Mouse (Mus musculus) gastrocnemius, postnatal 14 days (tissue): ENCODE measurements around the gene Tmem116. TPM values are rescaled to one million over a fixed set of nuclear protein-coding genes. Genes with fewer than 3 reads are reported as not detected.

ENCODE experiments used
- DNase-seq: peaks from one replicate; pipeline ENCODE4 v3.0.0; 2021; ENCODE audit warnings: mixed read lengths
- intact Hi-C: fragments of 180-260 bp; cut with DNase I; formaldehyde crosslinking; loops from one replicate; pipeline ENCODE4 v1.15.1; 2025; ENCODE audit warnings: low total_unique reads
- total RNA-seq, 2 experiments: library from RNA; stranded (reverse); gene quantifications; 2 replicates each; pipeline ENCODE4 v1.2.3; 2021

Tmem116 gene
- total RNA-seq, 2 experiments from 2014 or later, result 4.4 to 4.8 TPM

GRCm38 (mm10) chr5:121526961-121527360 is 75.3 kb downstream of the Tmem116 start:
- no peak for DNase-seq
- intact Hi-C loops, result no loop called here

DNA sequence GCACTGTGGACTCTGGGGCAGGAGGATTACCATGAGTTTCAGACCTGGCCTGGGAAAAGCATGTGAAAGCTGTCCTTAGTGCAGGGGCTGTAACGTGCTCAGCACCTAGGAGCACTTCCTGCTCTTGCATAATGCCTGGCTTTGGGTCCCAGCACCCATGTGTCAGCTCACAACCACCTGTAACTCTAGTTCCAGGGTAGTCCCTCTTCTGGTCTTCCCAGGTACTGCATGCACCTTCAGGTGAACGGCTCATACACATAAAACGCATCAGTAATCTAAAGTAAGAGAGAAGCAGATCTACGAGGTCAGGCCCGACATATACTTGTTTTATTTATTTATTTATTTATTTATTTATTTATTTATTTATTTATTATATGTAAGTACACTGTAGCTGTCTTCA is 82.8 kb downstream of the Tmem116 start:
- intact Hi-C loops, result no loop called here
- DNase-seq, result no peak

DNA sequence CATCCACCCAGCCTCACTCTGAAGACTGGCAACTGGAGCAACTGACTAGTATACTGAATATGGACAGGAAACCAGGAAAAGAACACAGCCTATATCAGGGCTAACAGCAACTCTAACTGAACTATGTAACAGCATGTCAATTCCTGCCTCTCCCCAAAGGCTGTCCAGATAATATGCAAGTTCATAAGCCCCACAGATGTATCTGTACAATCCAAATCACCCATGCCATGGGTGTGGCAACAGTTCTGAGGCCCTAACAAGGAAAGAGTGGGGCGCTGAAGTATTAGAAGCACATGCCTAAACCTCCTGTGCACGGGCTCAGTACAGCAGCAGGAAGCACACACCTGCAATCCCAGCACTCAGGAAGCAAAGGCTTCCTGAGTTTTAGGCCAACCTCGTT is 83.4 kb downstream of the Tmem116 start:
- intact Hi-C loops, result no loop called here
- DNase-seq, result no peak

DNA sequence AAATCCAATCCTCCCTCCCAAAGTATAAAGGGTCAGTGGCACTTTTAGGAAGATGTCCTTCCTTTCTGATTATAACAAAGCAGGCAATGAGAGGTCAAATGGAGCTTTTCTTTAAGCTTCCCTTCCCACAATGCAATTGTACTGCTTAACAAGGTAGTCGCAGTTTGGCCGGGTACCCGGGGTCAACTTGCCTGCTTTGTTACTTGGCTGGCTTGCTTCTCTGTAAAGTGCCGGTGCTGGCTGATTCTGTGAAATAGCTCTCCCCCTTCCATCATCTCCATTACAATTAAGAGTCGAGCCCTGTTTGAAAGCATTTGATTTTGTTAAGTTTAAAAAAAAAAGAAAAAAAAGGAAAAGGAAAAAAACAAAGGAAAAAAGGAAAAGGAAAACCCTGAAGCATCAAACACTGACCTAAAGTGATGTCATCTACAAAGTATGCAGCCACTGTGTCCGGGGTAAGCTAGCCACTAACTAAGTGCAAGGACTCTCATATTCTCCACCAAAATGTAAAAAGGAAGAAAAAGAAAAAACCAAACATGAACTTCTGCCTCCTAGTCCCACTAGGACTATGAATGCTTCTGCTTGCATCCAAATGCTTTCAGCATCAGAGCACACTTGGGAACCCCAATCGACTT is 85.3 kb downstream of the Tmem116 start:
- intact Hi-C loops, result no loop called here
- no peak for DNase-seq

GRCm38 (mm10) chr5:121537588-121537987 is 85.9 kb downstream of the Tmem116 start:
- intact Hi-C loops, result no loop called here
- DNase-seq, result no peak

- DNase-seq, result no peak
- intact Hi-C loops, result no loop called here
Measured at GRCm38 (mm10) chr5:121540066-121540465, 88.4 kb downstream of the Tmem116 start.

DNA sequence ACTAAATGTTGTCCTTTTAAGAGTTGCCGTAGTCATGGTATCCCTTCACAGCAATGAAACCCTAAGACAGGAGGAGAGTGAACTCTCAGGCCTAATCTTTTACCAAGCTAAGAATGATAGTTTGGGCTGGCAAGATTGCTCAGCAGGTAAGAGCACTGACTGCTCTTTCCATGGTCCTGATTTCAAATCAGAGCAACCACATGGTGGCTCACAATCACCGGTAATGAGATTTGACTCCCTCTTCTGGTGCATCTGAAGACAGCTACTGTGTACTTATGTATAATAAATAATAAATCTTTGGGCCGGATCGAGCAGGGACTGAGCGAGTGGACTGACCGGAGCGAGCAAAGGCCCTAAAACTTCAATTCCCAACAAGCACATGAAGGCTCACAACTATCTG is 89.5 kb downstream of the Tmem116 start:
- DNase-seq, result no peak
- intact Hi-C loops, result no loop called here

GRCm38 (mm10) chr5:121543370-121543769 is 91.7 kb downstream of the Tmem116 start:
- DNase-seq, result no peak
- intact Hi-C loops, result no loop called here

GRCm38 (mm10) chr5:121544910-121545792 is 93.5 kb downstream of the Tmem116 start, which contains the start of the genes Adam1a and Gm42878:
Adam1a (minus strand) TSS chr5:121545482.
Gm42878 (minus strand) TSS chr5:121545482.
- peak; percentile 50 for DNase-seq
- intact Hi-C loops, result no loop called here

DNA sequence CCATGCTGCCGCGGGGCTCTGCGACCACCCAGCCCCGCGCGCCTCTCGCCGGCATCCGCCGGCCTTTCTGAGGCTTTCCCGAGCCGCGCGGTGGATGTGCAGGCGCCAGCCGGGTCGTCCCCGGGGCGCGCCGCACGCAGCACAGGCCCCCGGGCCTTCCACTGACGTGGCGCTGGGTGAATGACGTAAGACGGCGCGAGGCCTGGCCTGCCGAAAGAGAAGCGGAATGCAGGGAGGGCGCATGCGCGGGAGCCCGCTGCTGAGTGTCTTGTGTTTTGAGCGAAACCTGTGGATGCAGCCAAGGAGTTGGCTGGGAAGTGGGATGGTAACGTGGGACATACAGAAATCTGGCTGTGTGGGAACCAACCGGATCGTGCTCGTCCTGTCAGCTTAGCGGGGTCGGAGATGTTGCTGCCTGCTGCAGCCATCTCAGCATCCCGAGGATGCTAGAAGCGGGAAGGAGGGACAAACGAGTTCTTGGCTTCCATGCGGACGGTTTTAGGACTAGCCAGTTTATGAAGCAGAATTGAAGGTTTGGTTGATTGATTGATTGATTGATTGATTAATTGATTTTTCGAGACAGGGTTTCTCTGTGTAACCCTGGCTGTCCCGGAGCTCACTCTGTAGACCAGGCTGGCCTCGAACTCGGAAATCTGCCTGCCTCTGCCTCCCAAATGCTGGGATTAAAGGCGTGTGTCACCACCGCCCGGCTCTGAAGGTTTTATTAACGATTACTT is 94.3 kb downstream of the Tmem116 start, which contains the start of gene Mapkapk5:
TSS of gene Mapkapk5 (minus strand) at position 113 of the 737 bp plus-strand sequence.
- intact Hi-C loops, result no loop called here
- peak; percentile 97 for DNase-seq

DNA sequence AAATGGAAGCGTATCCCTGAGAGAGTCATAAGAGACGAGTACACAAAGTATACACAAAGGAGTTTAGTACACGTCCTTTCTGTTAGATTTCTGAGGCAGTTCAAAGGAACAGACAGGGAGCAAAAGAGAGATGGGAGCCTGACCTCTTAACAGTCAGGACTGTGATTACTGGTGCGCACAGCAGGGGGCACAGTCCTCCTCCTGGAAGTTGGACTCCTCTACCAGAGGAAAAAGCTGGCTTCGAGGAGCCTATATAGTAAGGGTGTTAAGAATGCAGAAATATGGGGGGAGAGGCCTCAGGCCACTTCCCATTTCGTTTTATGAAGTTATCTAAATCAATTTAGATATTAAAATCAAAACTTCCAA is 94.8 kb downstream of the Tmem116 start:
- DNase-seq, result peak; percentile 68
- intact Hi-C loops, result no loop called here

- intact Hi-C loops, result no loop called here
- no peak for DNase-seq
Measured at GRCm38 (mm10) chr5:121547084-121547483, 95.4 kb downstream of the Tmem116 start.

DNA sequence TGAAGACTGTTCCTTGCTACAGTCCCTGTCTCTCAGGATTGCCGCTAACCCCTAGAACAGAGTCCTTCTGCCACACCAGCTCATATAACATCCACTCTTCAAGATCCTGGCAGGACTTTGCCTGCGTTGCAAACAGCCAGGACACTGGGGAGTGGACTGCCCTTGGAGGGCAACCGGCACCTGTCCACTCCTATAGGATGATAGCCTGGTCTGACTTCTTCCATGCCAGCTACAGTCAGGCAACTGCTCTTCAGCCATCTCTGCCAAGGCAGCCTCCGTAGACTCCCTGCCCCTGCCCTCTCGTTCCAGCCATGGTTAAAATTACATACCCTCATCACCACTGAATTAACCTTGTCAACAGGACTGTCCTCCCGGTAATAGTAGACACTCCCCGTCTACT is 97.5 kb downstream of the Tmem116 start:
- DNase-seq, result peak; percentile 53
- intact Hi-C loops, result no loop called here

GRCm38 (mm10) chr5:121562436-121562835 is 110.7 kb downstream of the Tmem116 start:
- no peak for DNase-seq
- intact Hi-C loops, result no loop called here

GRCm38 (mm10) chr5:121564468-121564895 is 112.8 kb downstream of the Tmem116 start:
- DNase-seq, result peak; percentile 88
- intact Hi-C loops, result no loop called here

GRCm38 (mm10) chr5:121566035-121566681 is 114.5 kb downstream of the Tmem116 start:
- intact Hi-C loops, result loop anchor here (5.0 kb wide), 1 partner anchor 36 kb away; no protein-coding TSS in a partner anchor

GRCm38 (mm10) chr5:121569881-121570420 is 118.3 kb downstream of the Tmem116 start:
- intact Hi-C loops, result loop anchor here (5.0 kb wide), 1 partner anchor 32 kb away; no protein-coding TSS in a partner anchor
- no peak for DNase-seq

More at GRCm38 (mm10) chr5:121566035-121566681, 114.5 kb downstream of the Tmem116 start:
- DNase-seq, result no peak

GRCm38 (mm10) chr5:121570787-121571186 is 119.1 kb downstream of the Tmem116 start:
- DNase-seq, result no peak
- intact Hi-C loops, result no loop called here
